Mouse (Mus musculus) mouse embryonic stem cell (cell line): ENCODE measurements around the gene Zfp692.
"Not testable (repeated sequence)": the region's sequence is repeated elsewhere in the genome, so short reads cannot be mapped to it uniquely, and the experiment has no call there.

Experiments used
- in situ Hi-C, 2 experiments: fragments of 300-500 bp; cut with MboI; formaldehyde crosslinking; loops; 1 replicate in 1 of 2; 3 replicates in 1 of 2; pipeline ENCODE4 v1.14.3; 2019 to 2020; ENCODE audit warnings: low sequenced_read_pairs in 2 of 2, low pct_unique_long_range_greater_than_20kb in 1 of 2, mixed read lengths in 1 of 2; ENCODE audit not compliant: unreplicated experiment in 1 of 2

The Zfp692 gene

GRCm38 (mm10) chr11:58302774-58303445 is 4.0 kb upstream of the Zfp692 start:
- in situ Hi-C loops: no loop called here

GRCm38 (mm10) chr11:58303594-58303993 is 3.3 kb upstream of the Zfp692 start:
- in situ Hi-C loops: no loop called here

- in situ Hi-C loops: not testable (repeated sequence)
These were observed 1.6 kb upstream of the Zfp692 start for GRCm38 (mm10) chr11:58305299-58305698.

GRCm38 (mm10) chr11:58307411-58308080 is 677 bp downstream of the Zfp692 start:
- in situ Hi-C loops: no loop called here

- in situ Hi-C loops: no loop called here
These were observed 1.8 kb downstream of the Zfp692 start for GRCm38 (mm10) chr11:58308661-58309060.

GRCm38 (mm10) chr11:58314069-58314468 is 7.2 kb downstream of the Zfp692 start:
- in situ Hi-C loops: no loop called here

GRCm38 (mm10) chr11:58315536-58316168 is 8.8 kb downstream of the Zfp692 start:
- in situ Hi-C loops: no loop called here

- in situ Hi-C loops: no loop called here
These were observed 9.5 kb downstream of the Zfp692 start for GRCm38 (mm10) chr11:58316344-58316743.

GRCm38 (mm10) chr11:58316768-58317390 is 10.0 kb downstream of the Zfp692 start:
- in situ Hi-C loops: no loop called here

- in situ Hi-C loops: no loop called here
These were observed 16.1 kb downstream of the Zfp692 start for GRCm38 (mm10) chr11:58322824-58323569.

GRCm38 (mm10) chr11:58323570-58324340 is 16.9 kb downstream of the Zfp692 start:
- in situ Hi-C loops: no loop called here

- in situ Hi-C loops: no loop called here
These were observed 17.9 kb downstream of the Zfp692 start for GRCm38 (mm10) chr11:58324614-58325229.

GRCm38 (mm10) chr11:58326781-58327180 is 19.9 kb downstream of the Zfp692 start:
- in situ Hi-C loops: no loop called here

- in situ Hi-C loops: no loop called here
These were observed 23.0 kb downstream of the Zfp692 start for GRCm38 (mm10) chr11:58329906-58330275.

GRCm38 (mm10) chr11:58330276-58331148 is 23.6 kb downstream of the Zfp692 start, which contains the start of the genes Zfp672 and Sh3bp5l:
Zfp672 (minus strand) TSS chr11:58330339.
Sh3bp5l (plus strand) TSS chr11:58330724.
- in situ Hi-C loops: no loop called here

- in situ Hi-C loops: no loop called here
These were observed 24.3 kb downstream of the Zfp692 start for GRCm38 (mm10) chr11:58331149-58331495.

GRCm38 (mm10) chr11:58331546-58331945 is 24.7 kb downstream of the Zfp692 start:
- in situ Hi-C loops: no loop called here
